Mouse (Mus musculus) sigmoid colon, adult 10 weeks (tissue): ENCODE data around the gene Tcf15. TPM values are rescaled to one million over a fixed set of nuclear protein-coding genes. Genes with fewer than 3 reads are reported as not detected.

Source experiments
- polyA plus RNA-seq: library from polyadenylated mRNA; stranded (reverse); fragments of 350-450 nt; fragmentation: Illumina TruSeq; extraction: RNeasy Lipid Tissue Mini Kit (QIAGEN cat#74804); gene quantifications from one replicate; pipeline ENCODE4 v1.2.3, GENCODE M21; 2014; ENCODE audit warnings: low read depth, low replicate concordance

The Tcf15 gene
- polyA plus RNA-seq = not detected

GRCm38 (mm10) chr2:152143279-152144157 is at the start of gene Tcf15:
TSS of gene Tcf15 (plus strand) at chr2:152143561.

DNA sequence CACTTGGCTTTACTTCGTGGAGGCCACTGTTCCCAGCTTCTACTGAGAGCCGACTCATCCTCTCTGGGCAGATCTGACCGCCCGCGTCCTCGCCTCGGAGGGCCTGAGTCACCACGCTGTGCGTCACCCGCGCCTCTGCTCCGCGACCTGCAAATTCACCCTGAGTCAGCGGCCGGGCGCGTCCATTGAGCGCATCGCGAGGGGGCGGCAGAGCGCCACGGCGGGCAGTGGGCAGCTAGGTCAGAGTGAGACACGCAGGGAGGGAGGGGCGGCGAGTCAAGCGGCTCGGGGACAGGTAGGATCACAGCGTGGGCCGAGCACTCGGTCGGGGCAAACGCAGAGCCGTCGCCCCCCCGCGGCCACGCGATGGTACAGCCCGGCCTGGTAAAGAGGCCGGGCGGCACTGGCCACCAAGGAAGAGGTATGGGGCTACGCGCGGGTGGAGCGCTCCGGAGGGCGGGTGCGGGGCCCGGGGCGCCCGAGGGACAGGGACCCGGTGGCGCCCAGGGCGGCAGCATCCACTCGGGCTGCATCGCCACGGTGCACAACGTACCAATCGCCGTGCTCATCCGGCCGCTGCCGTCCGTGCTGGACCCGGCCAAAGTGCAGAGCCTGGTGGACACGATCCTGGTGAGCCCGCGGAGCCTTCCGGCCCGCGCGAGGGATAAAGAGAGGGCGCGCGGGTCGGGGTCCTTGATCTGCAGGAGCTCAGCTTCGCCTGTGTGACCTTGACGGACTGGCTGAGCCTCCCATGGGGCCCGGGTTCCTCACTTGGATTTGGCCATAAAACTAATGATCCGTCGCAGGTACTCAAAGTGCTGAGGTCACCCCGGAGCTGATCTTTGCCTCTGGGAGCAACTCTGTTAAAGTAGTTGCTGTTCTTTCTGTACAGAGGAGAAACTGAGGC is 37.8 kb upstream of the Tcf15 start, which contains the start of gene Srxn1:
Gene Srxn1, plus strand, starts transcription at position 199 of the 907 bp plus-strand sequence.

Other genes with a start within 250 kb of the Tcf15 start
- gene Angpt4, start 232.4 kb upstream of the Tcf15 start, polyA plus RNA-seq = not detected
- gene Fam110a, start 163.3 kb upstream of the Tcf15 start, polyA plus RNA-seq = 0.47 TPM
- gene Slc52a3, start 147.1 kb upstream of the Tcf15 start, polyA plus RNA-seq = 8.7 TPM
- not detected for gene Scrt2, start 62.0 kb upstream of the Tcf15 start, polyA plus RNA-seq
- gene Srxn1, start 38.0 kb upstream of the Tcf15 start, polyA plus RNA-seq = 42.8 TPM
- 252 TPM for gene Csnk2a1, start 83.3 kb downstream of the Tcf15 start, polyA plus RNA-seq
- gene Tbc1d20, start 150.3 kb downstream of the Tcf15 start, polyA plus RNA-seq = 38.1 TPM
- gene Rbck1, start 189.1 kb downstream of the Tcf15 start, polyA plus RNA-seq = 1.8 TPM
- not detected for gene Trib3, start 200.5 kb downstream of the Tcf15 start, polyA plus RNA-seq
- gene Nrsn2, start 233.1 kb downstream of the Tcf15 start, polyA plus RNA-seq = 0.32 TPM